Mouse (Mus musculus): ENCODE data around the gene Pde12.
"Not testable (repeated sequence)": the region's sequence is repeated elsewhere in the genome, so short reads cannot be mapped to it uniquely, and the experiment has no call there.

Gene Pde12

DNA sequence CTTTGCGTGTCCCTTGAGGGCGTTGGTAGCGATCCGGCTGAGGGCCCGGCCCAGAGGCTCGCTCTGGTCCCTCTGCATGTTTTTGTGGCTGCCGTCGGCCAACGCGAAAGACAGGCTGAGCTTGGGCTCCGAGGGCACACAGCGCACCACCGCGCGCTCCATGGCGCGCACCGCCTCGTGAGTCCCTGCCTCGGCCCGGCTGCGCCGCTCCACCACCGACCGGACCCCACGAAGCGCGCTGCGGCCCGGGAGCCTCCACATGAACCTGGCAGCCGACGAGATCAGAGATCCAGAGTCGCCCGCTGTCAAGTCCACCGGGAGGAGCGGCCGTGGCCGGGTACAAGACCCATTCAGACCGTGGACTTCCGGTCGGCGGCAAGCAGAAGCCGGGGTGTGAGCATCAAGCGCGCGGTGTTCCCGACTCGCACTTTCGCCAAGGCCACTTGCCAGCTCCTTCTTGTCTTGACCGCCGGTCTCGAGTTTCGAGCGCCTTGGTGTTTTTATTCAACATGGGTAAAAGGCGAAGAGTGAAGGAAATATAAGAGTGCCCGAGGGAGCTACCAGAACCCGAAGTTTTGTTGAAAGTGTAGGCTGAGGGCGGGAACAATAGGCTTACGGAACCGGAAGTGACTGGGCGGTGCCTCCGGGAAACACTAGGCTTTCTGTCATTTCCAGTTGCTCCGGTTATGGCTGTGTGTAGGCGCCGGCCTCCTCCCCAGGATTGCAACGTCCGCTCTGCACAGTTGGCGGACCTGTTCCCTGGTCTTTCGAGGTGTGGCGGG, at the start of gene Pde12:
Pde12 (minus strand) TSS at position 592 of the 782 bp plus-strand sequence.
- DNase-seq = peak; percentile 86

- not testable (repeated sequence) for DNase-seq
These were observed 35.6 kb upstream of the Pde12 start for GRCm38 (mm10) chr14:26705246-26705645.

GRCm38 (mm10) chr14:26697912-26698311, 28.2 kb upstream of the Pde12 start:
- no peak for DNase-seq

- no peak for DNase-seq
These were observed 23.3 kb upstream of the Pde12 start, which contains the start of gene Dnah12 for GRCm38 (mm10) chr14:26692974-26693373. Gene Dnah12, plus strand, starts transcription at chr14:26693274.

DNA sequence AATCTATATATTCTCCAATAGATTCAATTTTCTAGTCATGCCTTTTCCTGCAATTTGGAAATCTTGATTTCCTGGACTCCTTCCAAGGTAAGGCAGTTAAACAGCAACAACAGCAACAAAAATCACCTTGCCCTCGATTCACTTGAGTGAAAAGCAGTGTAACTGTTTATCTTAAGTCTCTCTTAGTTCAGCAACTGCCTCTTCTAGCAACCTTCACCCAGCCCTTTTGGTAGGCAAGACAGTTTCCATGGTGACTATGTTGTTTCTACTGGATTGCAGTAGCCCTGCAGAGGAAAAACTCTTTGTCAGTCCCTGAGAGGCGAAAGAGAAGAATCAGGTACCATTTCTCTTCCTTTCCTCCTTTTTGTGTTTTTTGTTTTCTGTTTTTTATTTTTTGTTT, 21.7 kb upstream of the Pde12 start:
- no peak for DNase-seq

GRCm38 (mm10) chr14:26690727-26691126, 21.0 kb upstream of the Pde12 start:
- DNase-seq = no peak

DNA sequence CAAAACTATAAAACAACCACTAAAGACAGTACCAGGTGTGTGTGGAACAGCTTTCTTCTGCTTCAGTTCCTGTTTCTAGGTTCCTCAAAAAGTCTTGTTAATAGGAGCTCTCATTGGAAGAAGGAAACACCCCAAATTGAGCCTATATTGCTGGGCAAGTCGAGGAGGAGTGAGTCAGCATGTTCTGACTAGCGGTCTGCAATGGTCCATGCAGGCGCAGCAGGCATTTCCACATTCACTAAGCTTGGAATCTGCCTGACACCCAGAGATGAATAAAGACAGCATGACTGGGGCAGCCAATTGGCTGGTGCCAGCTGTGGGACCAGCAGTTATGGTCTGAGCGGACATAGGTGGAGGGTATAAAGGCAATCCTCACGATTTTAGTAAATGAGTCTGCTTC, 6.1 kb upstream of the Pde12 start:
- peak; percentile 61 for DNase-seq

DNA sequence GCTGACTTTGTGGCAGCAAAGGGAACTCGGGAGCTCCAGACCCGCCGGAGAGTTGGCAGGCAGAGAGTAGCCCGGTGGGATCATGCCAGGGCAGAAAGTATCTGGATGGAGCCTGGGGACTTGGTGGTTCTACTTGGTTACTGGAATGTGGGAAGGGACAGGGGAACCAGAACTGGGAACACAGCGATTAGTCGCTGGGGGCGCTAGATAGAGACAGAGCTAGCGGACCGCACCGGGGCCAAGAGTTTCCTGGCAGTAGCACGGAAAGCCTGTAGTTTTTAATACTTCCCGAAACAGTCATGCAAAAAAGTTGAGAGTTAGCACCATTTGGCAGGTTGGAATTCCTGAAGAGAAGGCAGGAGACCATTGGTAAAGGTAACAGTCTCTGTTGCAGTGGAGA, 5.7 kb upstream of the Pde12 start:
- peak; percentile 71 for DNase-seq

DNA sequence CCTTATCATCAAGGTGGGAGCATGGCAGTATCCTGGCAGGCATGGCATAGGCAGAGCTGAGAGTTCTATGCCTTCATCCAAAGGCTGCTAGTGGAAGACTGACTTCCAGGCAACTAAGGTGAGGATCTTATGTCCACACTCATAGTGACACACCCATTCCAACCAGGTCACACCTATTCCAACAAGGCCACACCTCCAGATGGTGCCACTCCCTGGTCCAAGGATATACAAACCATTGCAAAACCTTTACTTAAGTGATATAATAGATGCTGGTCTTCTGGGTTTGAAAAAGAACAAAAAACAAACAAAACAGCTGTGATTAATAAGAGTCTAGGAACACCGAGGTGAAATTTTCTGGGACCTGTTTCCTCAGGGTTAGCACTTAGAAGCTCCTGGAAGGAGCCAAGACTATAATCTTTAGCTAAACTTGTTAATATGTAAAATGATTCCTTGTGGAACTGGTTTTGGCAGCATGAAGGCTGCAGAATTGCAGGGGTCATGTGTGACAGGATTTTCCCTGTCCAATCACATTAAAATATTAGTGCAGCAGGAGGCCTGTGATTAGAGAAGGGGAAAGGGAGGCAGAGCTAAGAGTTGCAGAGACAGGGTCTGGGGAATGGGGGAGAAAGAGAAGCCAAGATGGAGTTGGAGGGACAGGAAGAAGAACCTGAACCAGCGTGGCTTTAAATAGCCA, 4.9 kb upstream of the Pde12 start:
- not testable (repeated sequence) for DNase-seq

DNA sequence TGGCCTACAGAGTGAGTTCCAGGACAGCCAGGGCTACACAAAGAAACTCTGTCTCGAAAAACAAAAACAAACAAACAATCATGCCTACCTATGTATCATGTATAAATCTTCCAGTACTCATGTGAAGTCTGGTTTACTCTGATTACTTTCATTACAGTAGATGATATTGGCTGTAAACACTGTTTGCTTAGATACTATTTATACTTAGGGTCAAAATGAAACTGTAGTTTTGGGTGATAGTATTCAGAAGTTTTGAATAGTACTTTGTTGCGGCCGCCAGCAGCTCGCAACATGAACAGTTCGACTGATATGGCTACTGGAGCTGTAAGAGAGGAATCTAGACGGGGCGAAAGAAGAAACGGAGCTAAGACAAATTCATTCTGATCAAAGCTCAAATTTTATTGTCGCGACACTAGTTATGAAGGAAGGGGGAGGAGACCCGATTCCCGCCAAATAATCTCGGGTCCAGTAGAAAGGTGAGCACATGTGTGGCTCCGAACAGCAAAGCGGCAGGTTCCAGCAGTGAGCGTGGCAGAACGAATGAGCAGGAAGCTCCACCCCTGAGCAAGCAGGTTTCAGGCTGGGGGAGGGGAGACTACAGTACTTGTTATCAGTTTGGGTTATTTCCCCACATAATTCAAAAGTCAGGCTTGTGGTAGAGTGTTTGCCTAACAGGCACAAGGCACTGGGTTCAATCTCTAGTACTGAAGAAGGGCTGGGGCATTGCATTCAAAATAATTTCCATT, 2.4 kb upstream of the Pde12 start:
- DNase-seq = peak; percentile 43

DNA sequence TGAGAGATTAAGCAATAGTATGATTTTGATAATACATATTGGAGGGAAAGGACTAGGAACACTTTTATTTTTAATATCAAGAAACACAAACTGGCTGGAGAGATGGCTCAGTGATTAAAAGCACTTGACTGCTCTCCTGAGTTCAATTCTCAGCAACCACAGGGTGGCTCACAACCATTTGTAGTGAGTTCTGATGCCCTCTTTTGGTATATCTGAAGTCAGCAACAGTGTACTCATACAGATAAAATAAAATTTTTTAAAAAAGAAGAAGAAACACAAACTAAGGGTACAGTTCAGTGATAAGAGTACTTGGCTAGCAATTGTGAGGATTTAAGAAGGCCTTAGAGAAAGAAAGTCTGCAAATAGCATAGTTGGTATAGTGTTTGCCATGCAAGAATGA, 1.3 kb upstream of the Pde12 start:
- no peak for DNase-seq

GRCm38 (mm10) chr14:26668371-26669291, 1.1 kb downstream of the Pde12 start:
- DNase-seq = peak; percentile 69

- no peak for DNase-seq
These were observed 1.7 kb downstream of the Pde12 start for GRCm38 (mm10) chr14:26667991-26668370.

DNA sequence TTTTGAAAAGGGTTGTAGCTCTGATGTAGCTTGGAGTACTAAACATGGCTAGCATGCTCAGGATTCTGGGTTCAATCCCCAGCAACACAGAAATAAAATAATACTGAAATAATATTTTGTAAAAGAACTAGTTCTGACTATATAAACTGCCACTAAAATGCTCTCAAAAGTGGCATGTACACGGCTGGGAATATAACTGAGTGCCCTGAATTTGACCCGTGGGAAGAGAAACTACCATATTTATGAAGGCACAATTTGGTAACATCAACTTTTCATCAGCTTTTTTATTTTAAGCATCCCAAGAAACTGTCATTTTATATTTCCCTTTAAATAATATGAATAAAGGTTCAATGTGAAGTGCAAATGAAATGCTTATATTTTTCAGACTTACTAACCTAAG, 5.8 kb downstream of the Pde12 start:
- DNase-seq = no peak

DNA sequence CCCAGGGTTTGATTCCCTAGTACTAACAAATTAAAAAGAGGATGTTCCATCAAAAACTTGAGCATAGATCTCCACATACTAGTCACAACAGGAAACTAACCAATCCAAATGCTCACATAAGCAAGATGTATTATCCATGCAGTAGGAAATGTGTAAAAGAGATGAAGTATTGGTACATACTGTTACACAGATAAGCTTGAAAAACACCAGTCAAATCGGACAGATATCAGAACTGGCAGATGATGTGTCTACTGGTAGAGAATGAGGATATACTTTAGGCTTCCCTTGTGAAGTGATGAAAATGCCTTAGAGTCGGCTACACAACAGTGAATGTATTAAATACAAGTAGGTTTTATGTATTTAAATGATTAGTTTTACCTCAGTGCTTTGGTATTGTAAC, 7.2 kb downstream of the Pde12 start:
- DNase-seq = no peak

GRCm38 (mm10) chr14:26662016-26662415, 7.7 kb downstream of the Pde12 start:
- no peak for DNase-seq

DNA sequence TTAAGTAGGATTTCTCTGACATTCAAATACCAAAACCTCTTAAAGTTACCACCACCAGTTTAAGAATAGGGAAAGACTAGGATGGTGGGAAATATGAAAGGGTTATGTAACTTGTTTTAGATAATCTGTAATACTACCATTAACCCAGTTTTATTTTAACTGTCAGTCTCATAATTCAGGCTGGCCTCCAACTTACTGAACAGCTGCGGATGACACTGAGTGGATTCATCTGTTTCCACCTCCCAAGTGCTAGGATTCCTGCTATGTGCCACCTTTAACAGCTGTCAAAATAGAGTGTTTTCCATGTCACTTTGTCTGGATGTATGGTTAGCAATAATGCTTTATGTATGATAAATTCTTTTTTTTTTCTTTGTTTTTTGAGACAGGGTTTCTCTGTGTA, 9.4 kb downstream of the Pde12 start:
- DNase-seq = no peak

DNA sequence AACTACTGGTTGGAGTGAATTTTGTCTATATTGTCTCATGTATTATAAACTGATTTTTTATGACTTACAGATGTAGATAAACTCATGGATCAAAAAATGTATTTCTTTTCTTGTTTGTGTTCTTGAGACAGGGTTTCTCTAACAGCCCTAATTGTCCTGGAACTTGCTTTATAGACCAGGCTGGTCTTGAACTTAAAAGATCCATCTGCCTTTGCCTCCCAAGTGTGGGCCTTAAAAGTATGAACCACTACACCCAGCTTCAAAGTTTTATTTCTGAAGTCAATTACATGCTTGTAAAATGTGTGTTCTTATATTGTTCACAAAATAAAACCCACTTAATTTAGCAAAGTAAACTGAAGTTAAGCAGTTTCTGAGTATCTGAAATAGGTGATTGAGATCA, 11.5 kb downstream of the Pde12 start:
- DNase-seq = no peak

DNA sequence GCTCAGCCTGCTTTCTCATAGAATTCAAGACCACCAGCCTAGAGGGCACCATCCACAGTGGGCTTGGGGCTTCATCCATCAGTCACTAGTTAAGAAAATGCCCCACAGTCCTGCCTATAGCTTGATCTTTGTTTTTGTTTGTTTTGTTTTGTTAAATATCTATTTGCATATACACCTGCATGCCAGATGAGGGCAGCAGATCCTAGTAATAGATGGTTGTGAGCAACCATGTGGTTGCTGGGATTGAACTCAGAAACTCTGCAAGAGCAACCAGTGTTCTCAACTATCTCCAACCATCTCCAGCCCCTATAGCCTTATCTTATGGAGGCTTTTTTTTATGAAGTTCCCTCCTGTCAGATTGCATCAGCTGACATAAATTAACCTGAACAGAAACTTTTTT, 17.8 kb downstream of the Pde12 start:
- DNase-seq = peak; percentile 14

GRCm38 (mm10) chr14:26647811-26648210, 21.9 kb downstream of the Pde12 start:
- no peak for DNase-seq

GRCm38 (mm10) chr14:26645989-26646650, 23.6 kb downstream of the Pde12 start:
- DNase-seq = no peak
